Mouse (Mus musculus) ES-E14 (cell line): Measurements from ENCODE around the gene Bhlhe40.

Source experiments
- CHD2 ChIP-seq: IDR thresholded peaks from 2 replicates; pipeline ENCODE4 v1.6.1; 2014; ENCODE audit warnings: mild to moderate bottlenecking, low read depth, low read length, inconsistent platforms
- HCFC1 ChIP-seq: IDR thresholded peaks from 2 replicates; pipeline ENCODE4 v1.6.1; 2012; ENCODE audit warnings: low read length, inconsistent platforms, borderline replicate concordance; ENCODE audit not compliant: insufficient read depth

- no peak for TF ChIP-seq HCFC1
- no peak for TF ChIP-seq CHD2
These were observed 24.0 kb downstream of the Bhlhe40 start for GRCm38 (mm10) chr6:108684430-108684829.
